Mouse (Mus musculus): ENCODE measurements around the gene Ndufs7. TPM values are rescaled to one million over a fixed set of nuclear protein-coding genes. Genes with fewer than 3 reads are reported as not detected.

Gene Ndufs7
- total RNA-seq, 4 experiments from 2014 or later: 192 to 257 (median 232) TPM

DNA sequence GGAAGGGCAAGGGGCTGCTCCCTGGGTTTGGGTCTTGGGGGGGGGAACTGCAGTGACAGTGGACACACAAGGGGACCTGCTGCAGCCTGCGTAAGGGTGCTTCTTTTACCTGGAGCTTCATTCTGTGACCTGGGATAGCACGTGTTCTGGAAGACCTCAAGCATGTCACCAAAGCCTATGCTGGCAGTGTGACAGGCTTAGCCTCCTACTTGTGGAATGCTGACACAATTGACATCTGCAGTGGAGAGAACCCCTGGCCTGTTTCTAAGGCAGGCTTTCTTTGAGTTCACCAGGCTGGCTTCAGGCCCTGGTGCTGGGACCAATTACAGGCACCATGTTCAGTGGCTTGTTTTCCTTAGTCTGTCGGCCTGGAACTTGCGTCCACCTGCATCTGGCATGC, 45.4 kb downstream of the Ndufs7 start:
- no peak for DNase-seq

GRCm38 (mm10) chr10:80294788-80295303, 45.9 kb downstream of the Ndufs7 start:
- DNase-seq: no peak

DNA sequence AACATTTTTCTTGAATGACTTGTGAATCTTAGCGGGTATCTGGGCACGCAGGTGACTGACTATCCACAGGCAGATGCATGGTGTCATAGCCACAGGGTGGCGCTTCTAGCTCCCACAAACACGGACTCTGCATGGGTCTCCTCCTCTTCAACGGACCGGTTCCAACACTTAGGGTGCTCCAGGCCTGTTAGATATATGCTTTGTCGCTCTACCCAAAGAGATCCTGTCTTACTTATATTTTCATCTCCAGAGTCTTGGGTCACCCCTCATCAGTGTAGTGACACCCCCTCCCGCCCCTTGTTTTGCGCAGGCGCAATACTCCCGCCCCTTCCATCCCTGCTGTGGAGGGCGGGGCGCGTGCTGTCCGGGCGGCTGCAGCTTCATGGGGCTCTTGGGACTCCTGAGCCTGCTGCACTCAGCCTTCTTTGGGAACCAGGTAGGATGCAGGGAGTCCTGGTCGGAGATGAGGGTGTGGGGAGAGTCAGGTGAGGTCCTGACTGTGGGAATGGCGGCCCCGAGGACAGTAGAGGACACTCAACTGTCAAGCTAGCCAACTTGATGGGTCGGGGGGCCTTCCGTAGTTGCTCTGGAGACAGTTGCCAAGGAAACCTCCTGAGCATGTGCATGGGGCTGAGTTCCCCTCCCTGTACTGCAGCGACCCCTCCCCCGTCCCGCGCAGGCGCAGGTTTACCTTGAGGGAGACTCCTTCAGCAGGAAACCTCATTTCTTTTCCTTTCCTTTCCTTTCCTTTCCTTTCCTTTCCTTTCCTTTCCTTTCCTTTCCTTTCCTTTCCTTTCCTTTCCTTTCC, 46.9 kb downstream of the Ndufs7 start, which contains the start of gene Apc2:
TSS of gene Apc2 (plus strand) at position 360 of the 808 bp plus-strand sequence.
- DNase-seq: peak; percentile 59

DNA sequence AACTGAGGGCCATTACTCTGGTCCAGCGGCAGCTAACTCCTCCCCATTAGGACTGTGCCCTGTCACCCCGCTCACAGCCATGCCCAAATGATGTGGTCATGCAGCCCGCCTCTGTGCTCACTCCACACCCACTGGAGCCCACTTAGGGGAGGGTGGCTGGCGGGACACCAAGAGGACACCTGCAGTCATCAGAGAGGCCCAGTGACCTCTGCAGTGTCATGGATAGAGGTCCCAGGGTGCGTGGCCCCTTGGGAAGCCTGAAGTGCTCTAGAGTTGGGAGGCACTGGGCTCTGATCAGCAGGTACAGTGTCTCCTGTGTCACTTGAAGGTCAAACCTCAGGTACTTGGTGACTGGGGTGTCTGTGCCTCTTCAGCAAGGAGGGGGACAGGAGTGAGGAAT, 47.9 kb downstream of the Ndufs7 start:
- DNase-seq: no peak

DNA sequence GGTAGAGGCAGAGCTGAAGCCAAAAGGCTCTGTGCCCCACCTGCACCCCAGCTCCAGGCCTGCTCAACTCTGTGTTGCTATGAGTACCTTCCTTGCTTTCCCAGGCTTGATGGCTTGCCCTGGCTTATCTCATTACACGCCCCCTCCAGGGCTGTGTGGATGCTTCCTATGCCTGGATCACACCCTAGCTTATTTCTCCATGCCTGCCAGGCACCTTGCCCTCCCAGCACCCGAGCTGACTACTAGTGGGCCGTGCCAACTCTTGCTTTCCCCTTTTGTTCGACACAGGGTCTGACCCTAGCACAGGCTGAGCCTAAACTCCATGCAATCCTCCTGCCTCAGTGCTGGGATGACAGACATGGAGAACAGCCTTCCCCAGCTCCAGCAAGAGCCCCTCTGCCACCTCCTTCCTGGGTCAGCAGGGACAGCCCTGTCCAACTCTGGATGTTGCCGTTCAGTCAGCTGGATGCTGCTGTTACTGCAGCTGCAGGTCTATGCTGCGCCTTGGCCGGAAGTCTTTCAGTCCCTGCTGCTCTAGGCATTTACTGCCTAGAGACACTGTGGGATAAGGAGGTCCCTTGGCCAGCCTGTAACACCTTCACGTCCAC, 48.7 kb downstream of the Ndufs7 start:
- DNase-seq: no peak

GRCm38 (mm10) chr10:80298571-80299281, 49.8 kb downstream of the Ndufs7 start:
- DNase-seq: no peak

DNA sequence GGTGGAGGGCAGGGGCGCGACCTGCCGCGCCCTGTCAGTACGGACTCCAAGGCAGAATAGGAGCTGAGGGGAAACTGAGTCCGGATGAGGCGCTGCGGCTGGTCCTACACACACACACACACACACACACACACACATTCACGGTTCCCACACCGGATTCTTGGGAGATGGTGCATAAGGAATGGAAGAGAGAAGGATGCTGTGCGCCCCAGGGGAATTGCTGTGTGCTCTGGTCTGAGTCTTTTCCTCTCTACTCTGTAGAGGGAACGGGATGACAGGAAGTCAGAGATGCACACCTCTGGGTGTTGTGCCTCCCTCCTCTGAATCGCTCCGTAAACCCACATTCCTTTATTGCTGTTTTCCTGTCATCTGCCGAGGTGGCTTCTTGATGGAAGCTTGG, 50.4 kb downstream of the Ndufs7 start:
- no peak for DNase-seq

GRCm38 (mm10) chr10:80299824-80300223, 50.9 kb downstream of the Ndufs7 start:
- no peak for DNase-seq

- DNase-seq: no peak
Observed at GRCm38 (mm10) chr10:80300672-80301181, 51.8 kb downstream of the Ndufs7 start.

GRCm38 (mm10) chr10:80301256-80302081, 52.5 kb downstream of the Ndufs7 start:
- DNase-seq: no peak

GRCm38 (mm10) chr10:80302082-80302355, 53.1 kb downstream of the Ndufs7 start:
- DNase-seq: no peak

- DNase-seq: no peak
Observed at GRCm38 (mm10) chr10:80302471-80302881, 53.6 kb downstream of the Ndufs7 start.

- DNase-seq: no peak
Observed at GRCm38 (mm10) chr10:80304458-80304857, 55.5 kb downstream of the Ndufs7 start.

DNA sequence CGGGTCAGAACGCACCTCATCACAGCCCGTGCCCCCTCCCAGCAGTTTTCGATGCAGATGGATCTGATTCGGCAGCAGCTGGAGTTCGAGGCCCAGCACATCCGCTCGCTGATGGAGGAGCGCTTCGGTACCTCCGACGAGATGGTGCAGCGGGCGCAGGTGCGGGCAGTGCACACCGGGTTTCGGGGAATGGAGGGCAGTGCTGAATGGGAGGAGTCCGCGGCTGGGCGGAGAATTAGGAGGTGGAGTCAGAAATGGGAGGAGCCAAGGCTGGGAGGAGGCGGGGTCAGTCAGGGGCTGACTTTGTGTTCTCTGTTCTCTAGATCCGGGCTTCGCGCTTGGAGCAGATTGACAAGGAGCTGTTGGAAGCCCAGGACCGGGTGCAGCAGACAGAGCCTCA, 55.9 kb downstream of the Ndufs7 start:
- no peak for DNase-seq

Small RNA genes lying within 50 kb of the gene (microRNA-seq; reads per million reads assigned to microRNA genes)
- 0 to 0.84 reads per million in 2 experiments for gene Mir6911

Other genes with a start within 250 kb of the Ndufs7 start
- gene Arhgap45, start 232.5 kb upstream of the Ndufs7 start, total RNA-seq (2022): 10 to 100 TPM in 2 of 4 experiments, 1 to 10 TPM in 2; 6.4 to 10.6 (median 8.5) TPM
- gene Polr2e, start 209.3 kb upstream of the Ndufs7 start, total RNA-seq (2022): 100 to 1,000 TPM in 1 of 4 experiments, 10 to 100 TPM in 3; 79.1 to 104 (median 94.4) TPM
- gene Gpx4, start 202.0 kb upstream of the Ndufs7 start, total RNA-seq (2022): 100 to 1,000 TPM; 697 to 776 (median 769) TPM
- 10 to 100 TPM; 27.4 to 54.8 (median 45.1) TPM for gene Sbno2, start 143.6 kb upstream of the Ndufs7 start, total RNA-seq (2022)
- 100 to 1,000 TPM; 127 to 146 (median 143) TPM for gene Stk11, start 133.3 kb upstream of the Ndufs7 start, total RNA-seq (2022)
- 100 to 1,000 TPM; 380 to 452 (median 425) TPM for gene Atp5d, start 110.5 kb upstream of the Ndufs7 start, total RNA-seq (2022)
- 10 to 100 TPM; 58.4 to 92.4 (median 81.9) TPM for gene Cbarp, start 108.3 kb upstream of the Ndufs7 start, total RNA-seq (2022)
- 100 to 1,000 TPM in 1 of 4 experiments, 10 to 100 TPM in 3; 56.4 to 145 (median 90.1) TPM for gene Midn, start 100.8 kb upstream of the Ndufs7 start, total RNA-seq (2022)
- gene Cirbp, start 83.1 kb upstream of the Ndufs7 start, total RNA-seq (2022): 100 to 1,000 TPM in 3 of 4 experiments, 10 to 100 TPM in 1; 44.2 to 234 (median 162) TPM
- gene 1600002K03Rik, start 76.2 kb upstream of the Ndufs7 start, total RNA-seq (2022): 10 to 100 TPM; 18.1 to 22.1 (median 21.7) TPM
- 1 to 10 TPM; 2.4 to 5.2 (median 3.3) TPM for gene Efna2, start 69.6 kb upstream of the Ndufs7 start, total RNA-seq (2022)
- gene Mum1, start 22.7 kb upstream of the Ndufs7 start, total RNA-seq (2022): 10 to 100 TPM; 26.5 to 41.6 (median 32.9) TPM
- 100 to 1,000 TPM; 238 to 291 (median 243) TPM for gene Gamt, start 11.9 kb downstream of the Ndufs7 start, total RNA-seq (2022)
- 100 to 1,000 TPM in 2 of 4 experiments, 10 to 100 TPM in 2; 72.3 to 125 (median 90.3) TPM for gene Dazap1, start 12.4 kb downstream of the Ndufs7 start, total RNA-seq (2022)
- gene Rps15, start 43.3 kb downstream of the Ndufs7 start, total RNA-seq (2022): 1,000 to 10,000 TPM; 1,106 to 1,181 (median 1,155) TPM
- 1 to 10 TPM; 1.5 to 6.8 (median 4.3) TPM for gene Apc2, start 46.9 kb downstream of the Ndufs7 start, total RNA-seq (2022)
- 10 to 100 TPM; 34.7 to 40.0 (median 35.4) TPM for gene 2310011J03Rik, start 71.4 kb downstream of the Ndufs7 start, total RNA-seq (2022)
- 1 to 10 TPM; 3.5 to 8.2 (median 5.8) TPM for gene Pcsk4, start 80.4 kb downstream of the Ndufs7 start, total RNA-seq (2022)
- 1 to 10 TPM; 5.1 to 6.6 (median 5.9) TPM for gene Reep6, start 80.8 kb downstream of the Ndufs7 start, total RNA-seq (2022)
- gene Adamtsl5, start 99.3 kb downstream of the Ndufs7 start, total RNA-seq (2022): 10 to 100 TPM in 2 of 4 experiments, 1 to 10 TPM in 2; 9.2 to 11.1 (median 10.3) TPM
- 1 to 10 TPM in 1 of 4 experiments, under 1 TPM in 3; 0.21 to 1.3 (median 0.41) TPM for gene Plk5, start 107.3 kb downstream of the Ndufs7 start, total RNA-seq (2022)
- gene Mex3d, start 138.5 kb downstream of the Ndufs7 start, total RNA-seq (2022): 10 to 100 TPM; 17.4 to 21.6 (median 20.8) TPM
- 100 to 1,000 TPM; 147 to 161 (median 156) TPM for gene Mbd3, start 150.4 kb downstream of the Ndufs7 start, total RNA-seq (2022)
- 100 to 1,000 TPM; 515 to 715 (median 604) TPM for gene Uqcr11, start 157.7 kb downstream of the Ndufs7 start, total RNA-seq (2022)
- 10 to 100 TPM; 56.7 to 75.7 (median 66.8) TPM for gene Tcf3, start 184.5 kb downstream of the Ndufs7 start, total RNA-seq (2022)
- not detected for gene Onecut3, start 245.7 kb downstream of the Ndufs7 start, total RNA-seq (2022)

All from adrenal gland, adult 8-10 months (tissue).